Mouse (Mus musculus): Measurements from ENCODE around the gene Srcap. TPM values are rescaled to one million over a fixed set of nuclear protein-coding genes. Genes with fewer than 3 reads are reported as not detected.
A peak's percentile ranks its signal among the peaks of the same experiment; 100 is the strongest.
"Not testable (repeated sequence)": the region's sequence is repeated elsewhere in the genome, so short reads cannot be mapped to it uniquely, and the experiment has no call there.

Srcap gene
- polyA plus RNA-seq (2015; fragmentation: Nextera tagmentation; extraction: Ambion mirVana) = 46.7 and 48.3 TPM in 2 replicates

- Histone ChIP-seq H3K4me3 (replicated peaks) (peak within 1 kb of the TSS; percentile 70), H3K4me1 (peaks cover 23% of the 10 kb centered on the region), H3K36me3 (peaks cover 13% of the 10 kb centered on the region), H3K9me3 (replicated peaks) (no peaks in the 10 kb centered on the region), H3K27me3 (replicated peaks) (no peaks in the 10 kb centered on the region), H3K27ac (replicated peaks) (peak within 1 kb of the TSS; percentile 99), H3K4me2 (peak within 1 kb of the TSS; percentile 65), H3K9ac (replicated peaks) (peak within 1 kb of the TSS; percentile 79)
- WGBS = 0% methylated on average over 37 of the region's 37 CpGs
- ATAC-seq (ENCODE audit: low FRiP score) = peak; percentile 99
Observed at GRCm38 (mm10) chr7:127511808-127512230, at the start of gene Srcap. Gene Srcap (plus strand): TSS chr7:127511983.

DNA sequence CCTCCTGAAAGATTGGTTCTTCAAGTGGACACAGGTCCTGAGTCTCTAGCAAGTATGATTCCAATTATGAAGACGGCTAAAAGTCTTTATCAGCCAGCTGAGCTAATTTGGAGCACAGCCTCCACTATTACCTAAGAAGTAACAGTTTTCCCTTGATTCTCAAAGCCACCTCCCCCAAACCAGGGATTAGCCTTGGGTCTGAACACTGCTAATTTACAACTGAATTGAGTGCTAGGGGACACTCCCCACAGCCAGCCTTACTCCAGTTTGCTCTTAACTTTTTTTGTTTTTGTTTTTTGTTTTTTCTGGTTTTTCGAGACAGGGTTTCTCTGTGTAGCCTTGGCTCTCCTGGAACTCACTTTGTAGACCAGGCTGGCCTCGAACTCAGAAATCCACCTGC is 46.6 kb upstream of the Srcap start:
- Histone ChIP-seq H3K4me1 (peaks cover 11% of the 10 kb centered on the region), H3K4me3 (replicated peaks) (no peak overlapping the region), H3K4me2 (no peak overlapping the region), H3K9ac (replicated peaks) (no peak overlapping the region), H3K9me3 (replicated peaks) (no peaks in the 10 kb centered on the region), H3K36me3 (peaks cover 33% of the 10 kb centered on the region), H3K27ac (replicated peaks) (no peak overlapping the region), H3K27me3 (replicated peaks) (no peaks in the 10 kb centered on the region)
- ATAC-seq (ENCODE audit: low FRiP score) = no peak
- WGBS = 98% methylated on average over 3 of the region's 3 CpGs

DNA sequence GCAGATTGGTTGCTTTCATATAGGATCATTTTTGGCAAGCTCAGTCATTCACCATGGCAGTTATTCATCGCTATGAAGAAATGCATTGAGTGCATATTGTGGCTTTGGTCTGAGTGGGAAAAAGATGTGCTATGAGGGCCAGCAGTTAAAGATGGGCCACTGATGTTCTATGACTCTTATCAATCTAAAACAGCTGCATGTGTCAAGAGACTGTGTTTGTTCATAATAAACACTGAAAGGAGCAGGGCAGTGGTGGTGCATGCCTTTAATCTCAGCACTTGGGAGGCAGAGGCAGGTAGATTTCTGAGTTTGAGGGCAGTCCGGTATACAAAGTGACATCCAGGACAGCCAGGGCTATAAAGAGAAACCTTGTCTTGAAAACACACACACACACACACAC is 46.1 kb upstream of the Srcap start:
- H3K4me2 ChIP-seq; H3K27me3 ChIP-seq (replicated peaks); H3K9me3 ChIP-seq (replicated peaks); H3K4me3 ChIP-seq (replicated peaks); ATAC-seq (ENCODE audit: low FRiP score); H3K27ac ChIP-seq (replicated peaks); H3K9ac ChIP-seq (replicated peaks): not testable (repeated sequence)
- WGBS = 97% methylated on average over 2 of the region's 2 CpGs
- peaks cover 28% of the 10 kb centered on the region for H3K36me3 ChIP-seq
- H3K4me1 ChIP-seq = peaks cover 11% of the 10 kb centered on the region

DNA sequence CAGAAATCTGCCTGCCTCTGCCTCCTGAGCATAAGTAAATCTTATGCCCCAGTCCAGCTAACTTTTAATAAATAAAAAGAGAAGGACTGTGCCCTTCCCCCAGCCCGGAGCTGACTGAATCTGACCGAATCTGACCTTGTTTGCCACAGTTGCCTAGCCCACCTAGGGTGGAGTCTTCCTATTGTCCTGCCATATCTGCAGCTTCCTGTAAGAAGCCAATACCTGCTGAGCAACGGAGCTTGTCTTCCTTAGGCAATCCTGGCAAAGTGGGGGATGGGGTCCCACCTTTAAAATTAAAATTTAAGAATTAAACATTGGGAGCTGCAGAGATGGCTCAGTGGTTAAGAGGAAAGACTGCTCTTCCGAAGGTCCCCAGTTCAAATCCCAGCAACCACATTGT is 45.2 kb upstream of the Srcap start:
- 92% methylated on average over 4 of the region's 4 CpGs for WGBS

GRCm38 (mm10) chr7:127470011-127470715 is 41.6 kb upstream of the Srcap start:
- peaks cover 29% of the 10 kb centered on the region for H3K4me1 ChIP-seq
- H3K36me3 ChIP-seq = peaks cover 41% of the 10 kb centered on the region
- peak overlapping the region; percentile 87 for H3K9ac ChIP-seq (replicated peaks)
- H3K9me3 ChIP-seq (replicated peaks) = no peaks in the 10 kb centered on the region
- H3K27me3 ChIP-seq (replicated peaks) = no peaks in the 10 kb centered on the region
- ATAC-seq (ENCODE audit: low FRiP score) = 0 out of 2 replicates have a peak, but pooled peaks have one; percentile 24
- H3K27ac ChIP-seq (replicated peaks) = peak overlapping the region; percentile 97
- peak overlapping the region; percentile 90 for H3K4me2 ChIP-seq
- H3K4me3 ChIP-seq (replicated peaks) = peak overlapping the region; percentile 90
- 10% methylated on average over 10 of the region's 10 CpGs for WGBS

More for the DNA sequence above, 45.2 kb upstream of the Srcap start:
- Histone ChIP-seq H3K9ac (replicated peaks) (no peak overlapping the region), H3K4me1 (peaks cover 11% of the 10 kb centered on the region), H3K27ac (replicated peaks) (no peak overlapping the region), H3K4me2 (no peak overlapping the region), H3K9me3 (replicated peaks) (no peaks in the 10 kb centered on the region), H3K36me3 (peaks cover 23% of the 10 kb centered on the region), H3K27me3 (replicated peaks) (no peaks in the 10 kb centered on the region), H3K4me3 (replicated peaks) (no peak overlapping the region)
- no peak for ATAC-seq (ENCODE audit: low FRiP score)

DNA sequence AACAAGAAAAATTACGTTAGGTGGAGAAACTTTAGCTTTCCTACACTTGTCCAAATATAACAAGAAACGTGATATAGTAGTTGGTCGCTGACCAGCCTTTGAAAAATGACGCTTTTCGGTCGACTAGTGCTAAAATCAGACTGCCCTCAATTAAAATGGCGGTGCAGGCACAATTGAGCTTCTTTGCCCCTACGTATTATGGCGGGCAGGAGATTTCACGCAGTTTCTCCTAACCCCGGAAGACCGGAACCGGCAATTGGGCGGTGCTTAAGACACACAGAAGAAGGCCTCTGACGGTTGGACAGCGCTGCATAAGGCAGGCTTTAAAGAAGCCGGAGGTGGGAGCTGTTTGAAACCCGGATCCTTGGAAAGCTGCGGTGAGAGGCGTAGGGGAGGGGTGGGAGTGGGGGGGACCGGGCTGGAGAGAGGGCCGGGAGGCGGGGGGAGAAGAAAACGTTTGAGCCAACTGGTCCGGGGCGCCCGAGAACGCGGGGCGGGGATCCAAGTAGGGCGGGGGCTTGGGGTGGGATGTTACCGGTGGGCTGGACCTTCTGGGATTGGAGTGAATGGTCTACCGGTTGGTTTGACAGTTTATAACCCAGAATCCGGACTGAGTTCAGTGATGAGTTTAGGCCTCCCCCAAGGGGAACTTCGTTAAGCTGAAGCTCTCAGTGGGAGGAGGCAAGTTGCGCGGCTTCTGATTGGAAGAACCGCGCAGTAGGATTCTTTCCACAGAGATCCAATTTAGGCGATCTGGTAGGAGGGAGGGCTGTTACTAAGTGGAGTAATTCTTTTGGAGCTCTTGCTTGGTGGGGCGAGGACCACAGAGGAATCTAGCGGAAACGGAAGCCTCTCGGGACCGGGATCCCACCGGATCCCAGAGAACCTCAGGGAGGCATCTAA is 40.8 kb upstream of the Srcap start:
- WGBS = under 1% methylated on average over 45 of the region's 46 CpGs
- Histone ChIP-seq H3K4me1 (peaks cover 29% of the 10 kb centered on the region), H3K9ac (replicated peaks) (peak overlapping the region; percentile 87), H3K4me2 (peak overlapping the region; percentile 90), H3K36me3 (peaks cover 47% of the 10 kb centered on the region), H3K27me3 (replicated peaks) (no peaks in the 10 kb centered on the region), H3K4me3 (replicated peaks) (peak overlapping the region; percentile 90), H3K9me3 (replicated peaks) (no peaks in the 10 kb centered on the region), H3K27ac (replicated peaks) (peak overlapping the region; percentile 97)
- ATAC-seq (ENCODE audit: low FRiP score) = peak; percentile 94

- peaks cover 29% of the 10 kb centered on the region for H3K4me1 ChIP-seq
- under 1% methylated on average over 17 of the region's 25 CpGs for WGBS
Observed at GRCm38 (mm10) chr7:127471646-127472010, 40.2 kb upstream of the Srcap start.

GRCm38 (mm10) chr7:127472060-127472459 is 39.7 kb upstream of the Srcap start:
- WGBS = 0% methylated on average over 7 of the region's 7 CpGs
- Histone ChIP-seq H3K27ac (replicated peaks) (peak overlapping the region; percentile 97), H3K36me3 (peaks cover 45% of the 10 kb centered on the region), H3K4me3 (replicated peaks) (peak overlapping the region; percentile 90), H3K9me3 (replicated peaks) (no peaks in the 10 kb centered on the region), H3K9ac (replicated peaks) (peak overlapping the region; percentile 87), H3K4me2 (peak overlapping the region; percentile 90), H3K27me3 (replicated peaks) (no peaks in the 10 kb centered on the region), H3K4me1 (peaks cover 34% of the 10 kb centered on the region)
- ATAC-seq (ENCODE audit: low FRiP score) = no peak

More at GRCm38 (mm10) chr7:127471646-127472010, 40.2 kb upstream of the Srcap start:
- Histone ChIP-seq H3K9ac (replicated peaks) (peak overlapping the region; percentile 87), H3K27ac (replicated peaks) (peak overlapping the region; percentile 97), H3K36me3 (peaks cover 49% of the 10 kb centered on the region), H3K4me3 (replicated peaks) (peak overlapping the region; percentile 90), H3K4me2 (peak overlapping the region; percentile 90), H3K9me3 (replicated peaks) (no peaks in the 10 kb centered on the region), H3K27me3 (replicated peaks) (no peaks in the 10 kb centered on the region)
- peak; percentile 42 for ATAC-seq (ENCODE audit: low FRiP score)

DNA sequence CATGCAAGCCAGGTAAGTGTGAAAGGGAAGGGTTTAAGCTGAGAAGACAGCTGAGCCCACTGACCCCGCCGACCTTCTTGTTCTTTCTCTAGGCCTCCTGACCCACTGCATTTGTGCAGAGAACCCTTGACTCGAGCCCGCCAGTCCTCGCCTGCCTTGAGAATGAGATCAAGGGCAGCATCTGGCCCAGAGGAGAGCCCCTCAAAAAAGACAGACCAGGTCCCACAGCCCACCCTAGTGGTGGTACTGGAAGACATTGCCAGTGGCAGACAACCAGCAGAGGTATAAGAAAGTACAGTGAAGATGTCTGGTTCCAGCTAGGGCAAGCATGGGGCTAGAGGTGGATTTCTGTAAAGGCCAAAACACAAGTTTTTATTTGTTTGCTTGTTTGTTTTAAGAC is 38.1 kb upstream of the Srcap start:
- Histone ChIP-seq H3K9ac (replicated peaks) (no peak overlapping the region), H3K4me1 (peaks cover 38% of the 10 kb centered on the region), H3K9me3 (replicated peaks) (no peaks in the 10 kb centered on the region), H3K4me2 (no peak overlapping the region), H3K27ac (replicated peaks) (no peak overlapping the region), H3K36me3 (peaks cover 34% of the 10 kb centered on the region), H3K4me3 (replicated peaks) (no peak overlapping the region), H3K27me3 (replicated peaks) (no peaks in the 10 kb centered on the region)
- WGBS = 89% methylated on average over 5 of the region's 5 CpGs
- no peak for ATAC-seq (ENCODE audit: low FRiP score)

DNA sequence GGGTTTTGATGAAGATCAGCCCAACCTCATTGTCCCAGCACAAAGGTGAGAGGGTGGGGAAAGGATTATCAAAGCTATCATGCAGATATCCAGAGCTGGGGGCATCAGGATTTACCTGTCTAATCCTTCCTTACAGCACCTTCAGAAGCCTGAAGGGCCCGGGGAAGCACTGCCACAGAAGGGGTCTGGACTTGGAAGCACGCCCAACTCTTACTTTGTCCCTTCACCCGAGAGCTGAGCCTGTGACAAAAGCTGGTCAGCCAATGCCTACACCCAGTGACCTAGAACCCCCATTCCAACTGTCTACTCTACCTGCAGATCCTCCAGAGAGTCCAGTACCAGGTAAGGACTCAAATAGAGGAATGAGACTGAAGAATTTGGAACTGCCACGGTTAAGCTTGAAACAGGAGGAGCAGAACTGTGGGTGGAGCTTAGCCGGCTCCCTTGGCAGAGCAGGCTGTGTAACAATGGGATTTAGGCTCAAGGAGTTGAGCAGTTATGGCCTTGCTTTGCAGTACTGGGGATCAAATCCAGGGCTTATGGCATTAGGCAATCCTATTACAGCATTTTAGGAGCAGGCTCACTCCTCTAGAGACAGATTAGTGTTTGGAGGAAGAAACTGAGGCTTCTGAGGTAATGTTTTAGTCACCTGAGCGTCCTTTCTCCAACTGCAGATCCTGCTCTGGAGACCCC is 37.3 kb upstream of the Srcap start:
- no peak overlapping the region for H3K27ac ChIP-seq (replicated peaks)
- no peak for ATAC-seq (ENCODE audit: low FRiP score)

GRCm38 (mm10) chr7:127475186-127475740 is 36.5 kb upstream of the Srcap start:
- peaks cover 35% of the 10 kb centered on the region for H3K4me1 ChIP-seq
- no peaks in the 10 kb centered on the region for H3K9me3 ChIP-seq (replicated peaks)
- peaks cover 34% of the 10 kb centered on the region for H3K36me3 ChIP-seq
- no peaks in the 10 kb centered on the region for H3K27me3 ChIP-seq (replicated peaks)
- no peak overlapping the region for H3K9ac ChIP-seq (replicated peaks)
- no peak overlapping the region for H3K4me3 ChIP-seq (replicated peaks)
- no peak overlapping the region for H3K27ac ChIP-seq (replicated peaks)
- ATAC-seq (ENCODE audit: low FRiP score) = no peak
- H3K4me2 ChIP-seq = no peak overlapping the region
- 94% methylated on average over 11 of the region's 11 CpGs for WGBS

More for the DNA sequence above, 37.3 kb upstream of the Srcap start:
- no peaks in the 10 kb centered on the region for H3K27me3 ChIP-seq (replicated peaks)
- no peak overlapping the region for H3K9ac ChIP-seq (replicated peaks)
- peaks cover 34% of the 10 kb centered on the region for H3K36me3 ChIP-seq
- WGBS = 80% methylated on average over 6 of the region's 6 CpGs
- H3K4me1 ChIP-seq = peaks cover 34% of the 10 kb centered on the region
- H3K4me3 ChIP-seq (replicated peaks) = no peak overlapping the region
- no peak overlapping the region for H3K4me2 ChIP-seq
- no peaks in the 10 kb centered on the region for H3K9me3 ChIP-seq (replicated peaks)

Measured in neural tube, embryonic 15.5 days (tissue).